Mouse (Mus musculus) c-Kit-negative CD71-positive TER-119-positive erythroid progenitor cells, embryonic 14.5 days (primary cell): ENCODE measurements around the gene Rab5c.

Experiments
- DNase-seq: peaks from one replicate; pipeline ENCODE4 v3.0.0-alpha.2; 2013; ENCODE audit warnings: low read depth, low spot score

Rab5c gene

GRCm38 (mm10) chr11:100720345-100720744 is 17.7 kb downstream of the Rab5c start:
- no peak for DNase-seq

GRCm38 (mm10) chr11:100719893-100720292 is 18.1 kb downstream of the Rab5c start:
- no peak for DNase-seq

GRCm38 (mm10) chr11:100719312-100719711 is 18.7 kb downstream of the Rab5c start:
- no peak for DNase-seq

- no peak for DNase-seq
These were observed 19.1 kb downstream of the Rab5c start for GRCm38 (mm10) chr11:100718866-100719265.

GRCm38 (mm10) chr11:100718462-100718861 is 19.6 kb downstream of the Rab5c start:
- no peak for DNase-seq

GRCm38 (mm10) chr11:100716649-100717048 is 21.4 kb downstream of the Rab5c start:
- no peak for DNase-seq

GRCm38 (mm10) chr11:100714948-100715347 is 23.1 kb downstream of the Rab5c start:
- no peak for DNase-seq

GRCm38 (mm10) chr11:100714534-100714915 is 23.5 kb downstream of the Rab5c start:
- peak; percentile 65 for DNase-seq

GRCm38 (mm10) chr11:100713735-100714533 is 24.1 kb downstream of the Rab5c start, which contains the start of gene Hspb9:
Gene Hspb9 (plus strand): TSS chr11:100713850.
- peak; percentile 36 for DNase-seq

GRCm38 (mm10) chr11:100713174-100713573 is 24.8 kb downstream of the Rab5c start:
- no peak for DNase-seq

GRCm38 (mm10) chr11:100711783-100712615 is 26.0 kb downstream of the Rab5c start, which contains the start of gene Kat2a:
Gene Kat2a (minus strand): TSS chr11:100712465.
- peak; percentile 47 for DNase-seq

- no peak for DNase-seq
These were observed 27.0 kb downstream of the Rab5c start for GRCm38 (mm10) chr11:100710977-100711376.

- no peak for DNase-seq
These were observed 27.5 kb downstream of the Rab5c start for GRCm38 (mm10) chr11:100710528-100710927.

- no peak for DNase-seq
These were observed 28.7 kb downstream of the Rab5c start for GRCm38 (mm10) chr11:100709201-100709810.

- no peak for DNase-seq
These were observed 32.8 kb downstream of the Rab5c start for GRCm38 (mm10) chr11:100705095-100705747.

GRCm38 (mm10) chr11:100703851-100704531 is 34.0 kb downstream of the Rab5c start, which contains the start of gene Dhx58:
Gene Dhx58 (minus strand): TSS chr11:100704271.
- DNase-seq, result no peak

- no peak for DNase-seq
These were observed 34.6 kb downstream of the Rab5c start for GRCm38 (mm10) chr11:100703366-100703765.

- no peak for DNase-seq
These were observed 35.1 kb downstream of the Rab5c start for GRCm38 (mm10) chr11:100702906-100703305.

- peak; percentile 56 for DNase-seq
These were observed 35.7 kb downstream of the Rab5c start for GRCm38 (mm10) chr11:100702081-100702851.

- DNase-seq, result no peak
These were observed 36.7 kb downstream of the Rab5c start for GRCm38 (mm10) chr11:100701301-100701700.
